Mouse (Mus musculus) cerebellum, adult 2 months (tissue): ENCODE data around the gene Cmtm7.

Experiments
- CTCF ChIP-seq: fragments of 200-500 bp; IDR thresholded peaks from 2 replicates; pipeline ENCODE4 v1.5.1; 2011; ENCODE audit warnings: low read depth, mild to moderate bottlenecking, control low read depth, low read length, moderate library complexity, borderline replicate concordance; ENCODE audit not compliant: insufficient read depth
- POLR2A ChIP-seq: fragments of 200-500 bp; IDR thresholded peaks from 2 replicates; pipeline ENCODE4 v1.6.1; 2011; ENCODE audit warnings: low read length, control low read depth, borderline replicate concordance; ENCODE audit not compliant: insufficient read depth

- TF ChIP-seq POLR2A (no peak), CTCF (no peak)
Observed at GRCm38 (mm10) chr9:114789557-114789956, 7.9 kb upstream of the Cmtm7 start.
